Mouse (Mus musculus) embryonic facial prominence, embryonic 11.5 days (tissue): Measurements from ENCODE around the gene Syngr1. TPM values are rescaled to one million over a fixed set of nuclear protein-coding genes. Genes with fewer than 3 reads are reported as not detected.

Source experiments
- ATAC-seq: fragments of 200-750 bp; cut with Nextera tagmentation; replicated peaks from 2 replicates; pipeline ENCODE4 v1.8.0; 2017; ENCODE audit warnings: low read depth; ENCODE audit not compliant: insufficient number of reproducible peaks, low FRiP score, low TSS enrichment
- DNase-seq: peaks from one replicate; pipeline ENCODE4 v3.0.0-alpha.2; 2015; ENCODE audit warnings: low spot score
- H3K27ac ChIP-seq: fragments of 300-500 bp; sonication (generic); replicated peaks from 2 replicates; pipeline ENCODE4 v1.5.1; 2014; ENCODE audit warnings: mild to moderate bottlenecking, low read depth, low read length, control low read depth
- H3K27me3 ChIP-seq: fragments of 300-500 bp; sonication (generic); 2 replicates; pipeline ENCODE4 v1.6.1; 2014; ENCODE audit warnings: mild to moderate bottlenecking, low read length, moderate library complexity, mixed read lengths; ENCODE audit not compliant: control insufficient read depth, insufficient read depth
- H3K36me3 ChIP-seq: fragments of 300-500 bp; sonication (generic); replicated peaks from 2 replicates; pipeline ENCODE4 v1.6.1; 2014; ENCODE audit warnings: low read depth, mild to moderate bottlenecking, low read length, moderate library complexity, mixed read lengths; ENCODE audit not compliant: control insufficient read depth, insufficient read depth
- H3K4me1 ChIP-seq: fragments of 300-500 bp; sonication (generic); 2 replicates; pipeline ENCODE4 v1.6.1; 2014; ENCODE audit warnings: low read length, mixed read lengths; ENCODE audit not compliant: control insufficient read depth, insufficient read depth
- H3K4me2 ChIP-seq: fragments of 300-500 bp; sonication (generic); 2 replicates; pipeline ENCODE4 v1.6.1; 2014; ENCODE audit warnings: low read depth, mild to moderate bottlenecking, control low read depth, low read length, moderate library complexity
- H3K4me3 ChIP-seq: fragments of 300-500 bp; sonication (generic); 2 replicates; pipeline ENCODE4 v1.5.1; 2014; ENCODE audit warnings: low read depth, low read length, control low read depth
- H3K9ac ChIP-seq: fragments of 300-500 bp; sonication (generic); replicated peaks from 2 replicates; pipeline ENCODE4 v1.6.1; 2014; ENCODE audit warnings: mild to moderate bottlenecking, control low read depth, low read length
- H3K9me3 ChIP-seq: fragments of 300-500 bp; sonication (generic); replicated peaks from 2 replicates; pipeline ENCODE4 v1.6.1; 2016; ENCODE audit warnings: mild to moderate bottlenecking, low read length, inconsistent platforms, mixed read lengths; ENCODE audit not compliant: control insufficient read depth
- WGBS: fragments of 180-500 bp; shearing (Covaris S2); extraction: QIAGEN DNeasy Blood & Tissue Kit; methylation state at CpG from one replicate; pipeline ENCODE4 v1.1.7; 2014; 5-methylcytosine and 5-hydroxymethylcytosine counted together
- microRNA-seq: library from miRNA; unstranded; fragments of <30 nt; microRNA quantifications from one replicate; pipeline ENCODE4, GENCODE M21; 2016; ENCODE audit warnings: borderline number of aligned reads
- polyA plus RNA-seq: library from polyadenylated mRNA; unstranded; fragments of >200 nt; fragmentation: Nextera tagmentation; extraction: Ambion mirVana; gene quantifications from 2 replicates; pipeline ENCODE4 v1.2.1, GENCODE M21; 2014

The Syngr1 gene
- polyA plus RNA-seq, 1 experiment from 2014 or later: 6.4 TPM

DNA sequence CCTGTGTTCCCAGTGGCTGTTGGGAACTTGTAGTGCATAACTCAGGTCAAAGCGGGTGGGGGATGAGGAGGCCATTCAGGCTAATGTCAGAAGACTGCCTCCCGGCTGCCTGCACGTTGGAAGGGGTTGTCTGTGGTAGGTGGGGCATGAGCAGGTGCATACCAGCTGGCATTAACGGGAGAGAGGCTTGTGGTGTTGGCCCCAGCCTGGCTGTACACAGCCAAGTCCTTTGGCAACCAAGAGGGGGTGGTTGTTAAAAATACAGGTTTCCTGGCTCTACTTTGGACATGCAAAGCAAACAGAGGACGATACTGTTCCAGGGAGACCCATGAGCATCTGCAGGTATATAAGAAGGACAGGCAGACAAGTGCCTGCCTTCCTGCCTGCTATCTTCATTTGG is 74.3 kb downstream of the Syngr1 start:
- 54% methylated on average over 5 of the region's 5 CpGs for WGBS
- no peak overlapping the region for H3K4me2 ChIP-seq

More for the DNA sequence above, 74.3 kb downstream of the Syngr1 start:
- Histone ChIP-seq H3K27me3 (no peaks in the 10 kb centered on the region), H3K4me3 (no peak overlapping the region), H3K27ac (no peak overlapping the region), H3K9ac (no peak overlapping the region), H3K4me1 (no peaks in the 10 kb centered on the region), H3K36me3 (peaks cover 5% of the 10 kb centered on the region), H3K9me3 (no peaks in the 10 kb centered on the region)
- ATAC-seq: no peak
- no peak for DNase-seq

Small RNAs within 50 kb of the gene (microRNA-seq; reads per million reads assigned to microRNA genes)
- gene Snord43: 42.3 reads per million, percentile 30 among the genes with 10 or more reads in this experiment

Other genes starting within 250 kb of the Syngr1 start
- 7.6 and 7.9 TPM in 2 replicates for gene Apobec3, start 199.7 kb upstream of the Syngr1 start, polyA plus RNA-seq
- 0.75 and 1.3 TPM in 2 replicates for gene Cbx7, start 120.2 kb upstream of the Syngr1 start, polyA plus RNA-seq
- 2.5 and 2.8 TPM in 2 replicates for gene Pdgfb, start 76.4 kb upstream of the Syngr1 start, polyA plus RNA-seq
- gene Rpl3, start 534 bp downstream of the Syngr1 start, polyA plus RNA-seq: 1,289 and 1,347 TPM in 2 replicates
- gene Tab1, start 41.8 kb downstream of the Syngr1 start, polyA plus RNA-seq: 26.8 and 26.9 TPM in 2 replicates
- gene Mgat3, start 82.4 kb downstream of the Syngr1 start, polyA plus RNA-seq: 9.9 and 10.5 TPM in 2 replicates
- 35.7 and 36.7 TPM in 2 replicates for gene Mief1, start 142.7 kb downstream of the Syngr1 start, polyA plus RNA-seq
- not detected in 2 replicates for gene AC140267.1, start 144.5 kb downstream of the Syngr1 start, polyA plus RNA-seq
- gene Atf4, start 163.8 kb downstream of the Syngr1 start, polyA plus RNA-seq: 120 and 123 TPM in 2 replicates
- gene Rps19bp1, start 173.0 kb downstream of the Syngr1 start, polyA plus RNA-seq: 81.3 and 83.1 TPM in 2 replicates
- gene Cacna1i, start 195.9 kb downstream of the Syngr1 start, polyA plus RNA-seq: 0.11 TPM in 1 of 2 replicates, not detected in the other